Mouse (Mus musculus) CH12.LX (cell line): Measurements from ENCODE around the gene Prelid1.

Source experiments
- CHD1 ChIP-seq: IDR thresholded peaks from 2 replicates; pipeline ENCODE4 v1.6.1; 2012; ENCODE audit warnings: low read depth, low read length, improper control_type of control experiment, inconsistent platforms
- ETS1 ChIP-seq: conservative IDR thresholded peaks from 2 replicates; pipeline ENCODE4 v1.6.1; 2012; ENCODE audit warnings: low read depth, mild to moderate bottlenecking, inconsistent platforms, low read length, improper control_type of control experiment, moderate library complexity
- MAFK ChIP-seq: IDR thresholded peaks from 2 replicates; pipeline ENCODE4 v1.6.1; 2011; ENCODE audit warnings: low read length, improper control_type of control experiment; ENCODE audit not compliant: insufficient replicate concordance
- MAX ChIP-seq: IDR thresholded peaks from 2 replicates; pipeline ENCODE4 v1.6.1; 2011; ENCODE audit warnings: low read length, improper control_type of control experiment
- MEF2A ChIP-seq: IDR thresholded peaks from 2 replicates; pipeline ENCODE4 v1.6.1; 2014; ENCODE audit warnings: low read depth, mild to moderate bottlenecking, inconsistent platforms, low read length, improper control_type of control experiment, borderline replicate concordance
- POLR2A ChIP-seq: IDR thresholded peaks from 2 replicates; pipeline ENCODE4 v1.6.1; 2011; ENCODE audit warnings: low read depth, mild to moderate bottlenecking, improper control_type of control experiment, low read length
- USF1 ChIP-seq: IDR thresholded peaks from 2 replicates; pipeline ENCODE4 v1.6.1; 2014; ENCODE audit warnings: low read depth, mild to moderate bottlenecking, inconsistent platforms, low read length, improper control_type of control experiment

DNA sequence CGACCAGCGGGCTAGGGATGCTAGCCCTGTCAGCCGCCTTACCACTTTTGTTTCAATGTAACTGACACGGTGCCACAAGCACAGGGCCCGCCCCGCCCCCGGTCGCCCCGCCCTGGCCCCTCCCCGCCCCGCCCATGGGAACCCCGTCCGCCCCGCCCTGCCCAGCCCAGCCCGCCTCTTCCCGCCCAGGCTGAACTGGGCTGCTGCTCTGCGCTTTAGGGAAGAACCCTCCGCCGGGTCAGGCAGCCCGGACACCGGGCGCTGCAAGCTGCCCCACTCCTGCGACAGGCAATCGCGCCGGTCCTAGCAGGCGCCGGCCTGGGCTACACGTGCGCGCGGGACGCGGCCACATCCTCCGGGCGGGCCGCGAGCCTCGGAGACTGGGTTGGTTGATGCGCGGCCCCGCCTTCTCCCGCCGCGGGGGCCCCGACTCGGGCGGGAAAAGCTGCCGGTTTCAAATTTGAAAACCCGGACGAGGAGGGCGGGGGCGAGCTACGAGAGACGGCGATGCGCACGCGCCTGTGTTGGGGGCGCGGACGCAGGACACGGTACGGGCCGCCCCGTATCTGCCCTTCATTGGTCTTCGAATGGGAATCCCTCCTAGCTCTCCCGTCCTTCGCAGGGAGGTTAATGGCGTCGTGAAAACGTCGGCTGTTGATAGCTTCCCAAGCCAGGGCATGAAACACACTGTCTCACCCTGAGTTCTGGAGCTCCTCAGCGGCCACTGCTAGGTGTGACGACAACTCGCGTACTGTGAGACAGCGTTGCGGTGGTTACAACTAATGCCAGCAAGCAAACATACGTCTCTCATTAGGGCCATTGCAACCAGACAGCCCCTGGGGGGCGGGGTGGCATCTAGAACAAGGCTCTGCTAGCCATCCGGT lies 9.6 kb downstream of the Prelid1 start, which contains the start of gene Mxd3:
- TF ChIP-seq CHD1 (0 out of 2 replicates have a peak, but pooled peaks have one; percentile 16), USF1 (no peak), POLR2A (peak; percentile 87), MAFK (no peak), ETS1 (peak; percentile 44), MEF2A (peak; percentile 64), MAX (peak; percentile 82; the same call in 1 of the 2 replicates)
